Mouse (Mus musculus): ENCODE measurements at regions not wholly inside any gene's neighbourhood (a gene's known extent, or its start where the extent isn't known, plus 50 kb on each side); places are given as distances from the start of the nearest gene placed in this dataset.

DNA sequence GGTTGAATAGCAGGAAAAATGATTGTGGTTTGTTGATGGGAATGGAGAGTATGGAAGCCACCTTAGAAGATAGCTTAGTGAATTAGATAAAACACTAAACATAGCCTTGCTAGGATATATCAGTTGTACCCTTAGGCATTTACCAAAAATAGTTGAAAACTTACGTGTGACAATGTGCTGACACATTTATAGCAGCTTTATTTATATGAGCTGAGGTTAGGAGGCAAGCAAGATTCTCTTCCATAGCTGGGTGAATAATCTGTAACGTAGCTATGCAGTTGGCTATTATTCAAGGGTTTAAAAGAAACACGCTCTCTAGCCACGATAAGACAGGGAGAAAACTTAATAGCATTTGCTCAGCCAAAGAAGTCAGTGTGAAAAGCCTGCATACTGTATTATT is 685.4 kb downstream of the Hs3st4 start:
- TF ChIP-seq POLR2A (IDR thresholded peaks at IDR 0.05; ENCODE audit: low read depth, low read length) = no peak
- TF ChIP-seq CTCF (IDR thresholded peaks at IDR 0.05; ENCODE audit: extremely low read depth, insufficient read length, insufficient replicate concordance, low read depth, low read length) = no peak
